8 mouse cellular contexts compared by ENCODE assay signal in genomic region chr1:60409168-60409828, GRCm38 (mm10). TPM values are rescaled to one million over a fixed set of nuclear protein-coding genes. Genes with fewer than 3 reads are reported as not detected.
DNase-seq lines count a peak whose midpoint lies in the region; ATAC-seq and TF ChIP-seq lines count a peak whose summit lies in the region.

TSS of gene Abi2 (plus strand) at chr1:60409619.

- peak within 1 kb of the TSS; percentile 51 for H3K27ac ChIP-seq in bone marrow macrophage, adult 2 months (ENCODE audit: insufficient read depth, low read depth, low read length)
- H3K27ac ChIP-seq in embryonic facial prominence, embryonic 15.5 days (replicated peaks) = peak within 1 kb of the TSS; percentile 94
- H3K27ac ChIP-seq in heart, embryonic 10.5 days = peak within 1 kb of the TSS; percentile 98
- peak within 1 kb of the TSS; percentile 96 for H3K27ac ChIP-seq in kidney, embryonic 14.5 days (ENCODE audit: low read depth, low read length)
- peak within 1 kb of the TSS; percentile 81 for H3K27ac ChIP-seq in limb, embryonic 14.5 days (replicated peaks; ENCODE audit: low read depth, low read length)
- H3K27ac ChIP-seq in midbrain, embryonic 16.5 days (ENCODE audit: low read length) = peak within 1 kb of the TSS; percentile 95

- TF ChIP-seq CTCF in bone marrow macrophage, adult 2 months (IDR thresholded peaks at IDR 0.05; ENCODE audit: low read depth, low read length) = no peak

- H3K9ac ChIP-seq in embryonic facial prominence, embryonic 15.5 days = peak within 1 kb of the TSS; percentile 85
- peak within 1 kb of the TSS; percentile 94 for H3K9ac ChIP-seq in kidney, embryonic 14.5 days (ENCODE audit: low read depth, low read length)
- peak within 1 kb of the TSS; percentile 91 for H3K9ac ChIP-seq in limb, embryonic 14.5 days (ENCODE audit: low read depth, low read length, severe bottlenecking)
- H3K9ac ChIP-seq in midbrain, embryonic 16.5 days (ENCODE audit: low read depth, low read length) = peak within 1 kb of the TSS; percentile 96

- no peaks in the 10 kb centered on the region for H3K27me3 ChIP-seq in embryonic facial prominence, embryonic 15.5 days
- no peaks in the 10 kb centered on the region for H3K27me3 ChIP-seq in heart, embryonic 10.5 days (ENCODE audit: insufficient read depth, poor library complexity, severe bottlenecking)
- H3K27me3 ChIP-seq in kidney, embryonic 14.5 days (ENCODE audit: control insufficient read depth, insufficient read depth, low read length) = no peaks in the 10 kb centered on the region
- H3K27me3 ChIP-seq in limb, embryonic 14.5 days (ENCODE audit: control insufficient read depth, insufficient read depth, low read length) = no peaks in the 10 kb centered on the region
- H3K27me3 ChIP-seq in midbrain, embryonic 16.5 days (ENCODE audit: control insufficient read depth, insufficient read depth, low read depth, low read length) = no peaks in the 10 kb centered on the region

- WGBS in embryonic facial prominence, embryonic 15.5 days = under 1% methylated on average over 68 of the region's 69 CpGs
- WGBS in heart, embryonic 10.5 days = under 1% methylated on average over 52 of the region's 69 CpGs
- WGBS in kidney, embryonic 14.5 days = 0% methylated on average over 43 of the region's 69 CpGs
- under 1% methylated on average over 23 of the region's 69 CpGs for WGBS in limb, embryonic 14.5 days
- WGBS in midbrain, embryonic 16.5 days = under 1% methylated on average over 55 of the region's 69 CpGs

- peak within 1 kb of the TSS; percentile 63 for H3K4me2 ChIP-seq in embryonic facial prominence, embryonic 15.5 days (replicated peaks)
- peak within 1 kb of the TSS; percentile 60 for H3K4me2 ChIP-seq in kidney, embryonic 14.5 days (replicated peaks; ENCODE audit: low read depth, low read length)
- peak within 1 kb of the TSS; percentile 77 for H3K4me2 ChIP-seq in limb, embryonic 14.5 days (replicated peaks; ENCODE audit: low read depth, low read length, severe bottlenecking)
- peak within 1 kb of the TSS; percentile 70 for H3K4me2 ChIP-seq in midbrain, embryonic 16.5 days (ENCODE audit: low read length)

- peak; percentile 63 to 68 for DNase-seq in B cell, adult 2 months
- DNase-seq in heart, embryonic 10.5 days (ENCODE audit: low spot score) = peak; percentile 94
- peak; percentile 92 for DNase-seq in limb, embryonic 14.5 days (ENCODE audit: low spot score)
- DNase-seq in spleen, postnatal 14 days (ENCODE audit: low spot score in 2 of 2) = peak; percentile 50 to 52

- peak; percentile 95 for ATAC-seq in embryonic facial prominence, embryonic 15.5 days (ENCODE audit: insufficient number of reproducible peaks, low FRiP score, low TSS enrichment, low read depth)
- peak; percentile 96 for ATAC-seq in kidney, embryonic 14.5 days (ENCODE audit: low FRiP score, low TSS enrichment)
- ATAC-seq in limb, embryonic 14.5 days (ENCODE audit: low FRiP score, low read depth) = peak; percentile 93
- ATAC-seq in midbrain, embryonic 16.5 days = peak; percentile 95

- TF ChIP-seq POLR2A in bone marrow macrophage, adult 2 months (IDR thresholded peaks at IDR 0.05; ENCODE audit: borderline replicate concordance, low read depth, low read length) = no peak
- peak; percentile 61; the same call in 1 of the 2 replicates for TF ChIP-seq POLR2A in limb, embryonic 14.5 days (IDR thresholded peaks at IDR 0.05; ENCODE audit: borderline replicate concordance, extremely low read depth, insufficient read depth, insufficient read length)

- no peaks in the 10 kb centered on the region for H3K9me3 ChIP-seq in embryonic facial prominence, embryonic 15.5 days (replicated peaks)
- no peaks in the 10 kb centered on the region for H3K9me3 ChIP-seq in heart, embryonic 10.5 days
- H3K9me3 ChIP-seq in kidney, embryonic 14.5 days (ENCODE audit: control insufficient read depth, low read length) = no peaks in the 10 kb centered on the region
- H3K9me3 ChIP-seq in limb, embryonic 14.5 days (ENCODE audit: control insufficient read depth, low read length) = no peaks in the 10 kb centered on the region
- no peaks in the 10 kb centered on the region for H3K9me3 ChIP-seq in midbrain, embryonic 16.5 days (replicated peaks; ENCODE audit: control insufficient read depth, low read length, poor library complexity, severe bottlenecking)

- H3K4me3 ChIP-seq in bone marrow macrophage, adult 2 months (ENCODE audit: insufficient read depth, low read length) = peak within 1 kb of the TSS; percentile 93
- peak within 1 kb of the TSS; percentile 97 for H3K4me3 ChIP-seq in embryonic facial prominence, embryonic 15.5 days (replicated peaks)
- H3K4me3 ChIP-seq in heart, embryonic 10.5 days = peak within 1 kb of the TSS; percentile 96
- H3K4me3 ChIP-seq in kidney, embryonic 14.5 days (ENCODE audit: low read length) = peak within 1 kb of the TSS; percentile 92
- peak within 1 kb of the TSS; percentile 86 for H3K4me3 ChIP-seq in limb, embryonic 14.5 days (replicated peaks; ENCODE audit: low read length)
- peak within 1 kb of the TSS; percentile 90 for H3K4me3 ChIP-seq in midbrain, embryonic 16.5 days (ENCODE audit: low read depth, low read length)

- peaks cover 4% of the 10 kb centered on the region; the same call in 1 of the 2 replicates for H3K4me1 ChIP-seq in bone marrow macrophage, adult 2 months (ENCODE audit: control insufficient read depth, insufficient read depth, low read length)
- peaks cover 5% of the 10 kb centered on the region for H3K4me1 ChIP-seq in embryonic facial prominence, embryonic 15.5 days
- H3K4me1 ChIP-seq in heart, embryonic 10.5 days = peaks cover 22% of the 10 kb centered on the region
- peaks cover 12% of the 10 kb centered on the region; the same call in 1 of the 2 replicates for H3K4me1 ChIP-seq in kidney, embryonic 14.5 days (ENCODE audit: control insufficient read depth, insufficient read depth, low read length)
- H3K4me1 ChIP-seq in limb, embryonic 14.5 days (ENCODE audit: control insufficient read depth, insufficient read depth, low read length) = peaks cover 10% of the 10 kb centered on the region
- H3K4me1 ChIP-seq in midbrain, embryonic 16.5 days (ENCODE audit: control insufficient read depth, insufficient read depth, low read length) = peaks cover 19% of the 10 kb centered on the region

- H3K36me3 ChIP-seq in embryonic facial prominence, embryonic 15.5 days = no peaks in the 10 kb centered on the region
- no peaks in the 10 kb centered on the region for H3K36me3 ChIP-seq in heart, embryonic 10.5 days
- no peaks in the 10 kb centered on the region for H3K36me3 ChIP-seq in kidney, embryonic 14.5 days (ENCODE audit: control insufficient read depth, insufficient read depth, low read length)
- peaks cover 2% of the 10 kb centered on the region; the same call in 1 of the 2 replicates for H3K36me3 ChIP-seq in limb, embryonic 14.5 days (ENCODE audit: control insufficient read depth, insufficient read depth, low read length)
- H3K36me3 ChIP-seq in midbrain, embryonic 16.5 days (ENCODE audit: control insufficient read depth, insufficient read depth, low read length) = no peaks in the 10 kb centered on the region

RNA-seq across cellular contexts. Expression of gene Abi2, which starts in this region (rescaled TPM):
- 14.8 and 16.3 TPM in 2 replicates for polyA plus RNA-seq in bone marrow macrophage, adult 2 months (2012; ENCODE audit: insufficient read depth, insufficient read length, missing spikeins)
- 18.8 and 23.2 TPM in 2 replicates for polyA plus RNA-seq in embryonic facial prominence, embryonic 15.5 days (2015; fragmentation: Nextera tagmentation; extraction: Ambion mirVana)
- 36.4 and 46.6 TPM in 2 replicates for polyA plus RNA-seq in heart, embryonic 10.5 days (2016; fragmentation: Nextera tagmentation; extraction: Ambion mirVana)
- 28.4 and 44.3 TPM in 2 replicates for polyA plus RNA-seq in kidney, embryonic 14.5 days (2014; fragmentation: Nextera tagmentation; extraction: Ambion mirVana)
- 14.4 and 17.7 TPM in 2 replicates for polyA plus RNA-seq in limb, embryonic 14.5 days (2012; rRNA removed)
- 15.0 and 19.6 TPM in 2 replicates for polyA plus RNA-seq in limb, embryonic 14.5 days (2014; fragmentation: Nextera tagmentation; extraction: Ambion mirVana)
- polyA plus RNA-seq in midbrain, embryonic 16.5 days (2015; fragmentation: Nextera tagmentation; extraction: Ambion mirVana) = 90.4 and 92.3 TPM in 2 replicates

Comparison
In these comparisons a context has a peak if more than half of its experiments do, and no peak if none do; other contexts are left out.
1. Peak in every context shown above with its lines: DNase-seq, ATAC-seq, H3K4me3 ChIP-seq and H3K27ac ChIP-seq.